Mouse (Mus musculus) liver, postnatal 0 days (tissue): ENCODE results near the gene Rps6ka2.
"Not testable (repeated sequence)": the region's sequence is repeated elsewhere in the genome, so short reads cannot be mapped to it uniquely, and the experiment has no call there.

Experiments
- CTCF ChIP-seq: sonication (generic); IDR thresholded peaks from 2 replicates; pipeline ENCODE4 v1.5.1; 2016; ENCODE audit warnings: antibody characterized with exemption, low read depth
- EP300 ChIP-seq: IDR thresholded peaks from 2 replicates; pipeline ENCODE4 v1.6.1; 2016; ENCODE audit warnings: antibody characterized with exemption, low read depth, mild to moderate bottlenecking

GRCm38 (mm10) chr17:7319789-7320188 lies 149.9 kb downstream of the Rps6ka2 start:
- TF ChIP-seq EP300, CTCF: not testable (repeated sequence)
